Mouse (Mus musculus): Measurements from ENCODE around the gene Car3.
"Not testable (repeated sequence)": the region's sequence is repeated elsewhere in the genome, so short reads cannot be mapped to it uniquely, and the experiment has no call there.

The Car3 gene

GRCm38 (mm10) chr3:14863022-14863711 lies at the start of gene Car3:
Gene Car3 (plus strand): TSS chr3:14863512.
- peak; percentile 49 for DNase-seq

DNA sequence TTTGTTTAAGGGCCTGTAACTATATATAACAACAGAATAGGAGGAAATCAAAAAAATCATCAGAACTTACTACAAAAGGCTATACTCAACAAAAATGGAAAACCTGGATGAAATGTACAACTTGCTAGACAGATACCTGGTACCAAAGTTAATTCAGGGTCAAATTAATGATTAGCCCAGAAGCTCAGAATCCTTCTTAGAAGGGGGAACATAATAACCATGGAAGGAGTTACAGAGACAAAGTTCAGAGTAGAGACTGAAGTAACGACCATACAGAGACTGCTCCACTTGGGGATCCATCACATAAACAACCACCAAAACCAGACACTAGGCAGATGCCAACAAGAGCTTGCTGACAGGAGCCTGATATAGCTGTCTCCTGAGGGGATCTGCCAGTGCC lies 47.9 kb upstream of the Car3 start:
- not testable (repeated sequence) for DNase-seq

DNA sequence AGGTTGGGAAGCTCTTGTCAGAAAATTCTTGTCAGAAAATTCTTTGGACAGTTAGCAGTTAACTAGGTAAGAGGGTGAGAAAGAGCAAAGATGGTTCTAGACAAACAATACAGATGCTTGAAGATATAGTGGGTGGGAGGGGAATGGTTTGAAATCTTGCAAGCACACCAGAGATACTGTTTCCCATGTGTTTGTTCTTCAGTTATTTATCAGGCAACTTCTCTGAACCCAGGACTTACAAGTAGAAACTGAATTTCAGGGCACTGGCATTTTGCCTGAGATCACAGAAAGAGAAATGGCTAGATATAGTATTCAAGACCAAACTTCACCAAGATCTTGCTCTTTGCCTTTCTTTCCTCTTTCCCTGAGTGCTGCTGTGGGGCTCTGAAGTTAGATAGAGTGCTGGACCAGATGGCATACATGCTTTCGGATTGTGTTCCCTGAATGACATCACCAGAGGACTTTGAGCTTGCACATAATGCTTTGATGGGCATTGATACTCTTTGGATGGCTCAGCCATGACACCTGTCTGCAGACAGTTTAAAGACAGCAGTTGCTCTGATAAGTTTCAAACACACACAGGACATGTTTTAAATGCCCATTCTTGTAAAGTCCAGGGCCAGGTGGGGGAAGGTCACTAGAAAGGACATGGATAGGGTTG lies 43.3 kb upstream of the Car3 start:
- no peak for DNase-seq

GRCm38 (mm10) chr3:14828896-14829295 lies 34.4 kb upstream of the Car3 start:
- no peak for DNase-seq

DNA sequence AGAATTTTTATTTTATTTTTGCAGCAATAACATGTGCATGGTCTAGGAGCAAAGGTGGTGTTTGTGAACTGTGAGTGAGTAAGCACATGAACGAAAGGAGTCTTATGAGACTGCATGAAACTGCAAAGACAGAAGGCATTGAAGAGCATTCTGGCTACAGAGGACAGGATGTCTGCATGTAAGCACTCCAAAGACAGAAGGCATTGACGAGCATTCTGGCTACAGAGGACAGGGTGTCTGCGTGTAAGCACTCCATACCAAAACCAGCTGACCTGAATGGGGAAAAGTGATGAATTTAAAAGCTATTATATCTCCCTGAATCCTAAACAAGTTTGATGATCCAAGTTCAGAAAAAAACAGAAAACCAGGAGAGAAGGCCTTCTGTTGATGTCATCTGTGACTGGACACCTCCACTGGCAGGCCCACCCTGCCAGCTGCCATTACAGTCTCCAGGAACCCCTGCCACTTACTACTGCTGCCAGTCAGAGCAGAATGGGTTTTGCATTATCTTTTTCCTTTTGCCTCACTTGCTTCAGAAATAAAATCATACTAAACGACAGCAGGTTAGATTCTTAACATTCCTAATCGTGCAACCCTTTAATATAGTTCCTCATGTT lies 32.0 kb upstream of the Car3 start:
- no peak for DNase-seq

- no peak for DNase-seq
Observed at GRCm38 (mm10) chr3:14832766-14833165, 30.5 kb upstream of the Car3 start.

GRCm38 (mm10) chr3:14838936-14839335 lies 24.4 kb upstream of the Car3 start:
- DNase-seq, result no peak

- no peak for DNase-seq
Observed at GRCm38 (mm10) chr3:14839466-14840118, 23.7 kb upstream of the Car3 start.

DNA sequence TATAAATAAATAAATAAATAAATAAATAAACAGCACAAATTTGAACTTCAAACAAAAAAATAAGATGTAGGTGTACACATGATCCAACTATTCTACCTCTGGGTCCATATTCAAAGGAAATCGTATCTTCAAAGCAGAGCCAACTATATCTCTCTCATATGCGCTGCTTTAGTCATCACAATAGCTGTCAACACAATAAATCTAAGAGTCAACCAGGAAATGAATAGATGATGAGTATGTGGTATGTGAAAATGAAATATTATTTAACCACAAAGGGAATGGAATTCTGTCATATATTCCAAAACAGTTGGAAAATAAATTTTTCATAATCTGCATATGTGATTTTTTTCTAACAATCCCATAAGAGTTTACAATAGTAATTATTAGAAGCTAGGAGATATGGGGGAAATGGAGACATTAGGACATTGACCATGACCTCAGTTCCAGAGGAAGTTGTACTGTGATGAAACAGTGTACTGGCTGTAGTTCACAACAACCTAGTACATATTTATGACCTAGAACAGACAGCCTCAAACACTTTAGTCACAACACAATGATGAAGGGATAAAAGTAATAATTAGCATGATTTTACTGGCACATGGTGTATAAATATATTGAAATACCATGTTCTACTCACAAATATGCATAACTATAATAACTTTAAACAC lies 14.6 kb upstream of the Car3 start:
- DNase-seq, result no peak

DNA sequence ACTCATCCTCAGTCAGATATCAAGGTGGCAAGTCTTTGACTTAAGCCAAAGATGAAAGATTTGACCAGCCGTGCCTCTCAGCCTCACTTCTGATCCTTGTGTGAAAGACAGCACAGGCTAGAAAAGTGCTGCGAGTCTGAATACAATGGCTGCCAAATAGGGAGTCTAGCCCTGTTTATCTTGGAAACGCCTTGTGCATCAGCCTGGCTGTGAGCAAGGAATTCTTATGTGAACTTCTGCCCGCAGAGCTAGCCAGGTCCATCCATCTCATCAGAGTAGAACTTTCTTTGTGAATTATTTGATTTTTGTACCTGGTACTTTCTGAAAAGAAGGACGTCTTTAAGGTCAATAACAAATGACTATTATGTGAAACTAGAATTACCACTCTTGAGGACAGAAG lies 9.3 kb upstream of the Car3 start:
- no peak for DNase-seq

DNA sequence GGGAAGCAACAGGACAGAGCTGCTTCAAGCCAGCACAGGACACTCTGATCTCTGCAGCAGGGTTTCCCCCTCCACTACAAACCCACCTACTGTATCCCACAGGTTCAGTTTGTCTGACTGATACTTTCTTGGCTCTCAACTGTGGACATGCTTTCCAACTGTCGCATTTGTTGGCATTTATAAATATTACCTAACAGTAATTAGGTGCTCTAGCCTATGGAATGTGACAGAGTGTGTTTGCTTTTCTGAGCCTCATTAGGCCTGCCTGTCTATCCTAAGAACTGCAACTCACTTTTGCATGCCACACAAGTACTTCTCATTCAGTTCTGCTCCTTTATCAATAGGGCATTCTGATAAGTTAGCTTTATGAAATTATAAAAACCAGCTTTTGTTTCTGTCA lies 8.9 kb upstream of the Car3 start:
- DNase-seq, result no peak

DNA sequence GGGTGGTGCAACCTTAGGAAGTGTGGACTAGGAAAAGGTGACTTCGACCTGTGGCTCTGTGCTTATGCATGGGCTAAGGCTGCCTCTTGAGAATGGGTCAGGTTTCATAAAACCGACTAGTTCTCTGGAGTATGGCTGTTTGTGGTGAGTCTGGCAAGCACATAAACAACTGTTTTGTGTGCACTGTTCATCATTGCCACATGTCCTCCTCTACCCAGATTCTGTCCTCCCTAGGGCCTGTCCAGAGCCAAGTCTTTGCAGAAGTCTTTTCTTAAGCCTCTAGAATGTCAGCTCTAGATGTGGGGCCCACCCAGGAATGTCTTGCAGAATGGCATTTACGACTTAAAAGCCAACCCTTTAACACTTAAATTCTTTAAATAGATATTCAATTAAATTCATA lies 5.4 kb upstream of the Car3 start:
- DNase-seq, result no peak

- no peak for DNase-seq
Observed at GRCm38 (mm10) chr3:14860291-14860690, 3.0 kb upstream of the Car3 start.

DNA sequence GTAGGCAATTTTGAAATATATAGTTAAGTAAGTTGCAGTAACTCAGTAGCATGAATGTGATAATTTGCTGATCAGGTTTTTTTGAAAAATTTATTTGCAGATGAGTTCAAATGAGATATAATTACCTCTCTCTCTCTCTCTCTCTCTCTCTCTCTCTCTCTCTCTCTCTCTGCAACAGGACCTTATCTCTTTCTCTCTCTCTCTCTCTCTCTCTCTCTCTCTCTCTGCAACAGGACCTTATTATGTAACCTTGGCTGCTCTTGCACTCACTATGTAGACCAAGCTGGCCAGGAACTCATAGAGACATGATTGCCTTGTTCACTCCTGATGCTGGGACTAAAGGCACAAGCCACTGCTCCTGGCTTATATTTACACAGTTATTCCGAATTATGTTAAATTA lies 2.1 kb upstream of the Car3 start:
- DNase-seq, result no peak

DNA sequence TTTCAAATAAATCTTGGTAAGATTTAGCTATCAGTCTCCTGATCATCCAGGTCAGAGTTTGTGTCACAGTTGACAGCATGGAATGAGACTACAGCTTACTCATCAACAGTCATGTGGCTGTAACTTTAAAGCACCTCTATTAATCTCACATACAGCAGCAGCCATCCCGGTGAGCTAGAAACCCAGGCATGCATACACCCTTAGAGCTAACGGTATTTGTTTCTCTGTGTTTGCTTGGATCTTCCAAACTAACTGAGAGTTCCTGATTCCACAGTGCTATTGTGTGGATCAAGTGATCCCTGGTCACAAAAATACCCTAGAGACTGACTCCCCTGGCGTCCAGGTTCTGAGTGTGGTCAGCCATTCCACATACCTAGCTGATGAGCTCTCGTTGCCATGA lies 1.5 kb upstream of the Car3 start:
- no peak for DNase-seq

DNA sequence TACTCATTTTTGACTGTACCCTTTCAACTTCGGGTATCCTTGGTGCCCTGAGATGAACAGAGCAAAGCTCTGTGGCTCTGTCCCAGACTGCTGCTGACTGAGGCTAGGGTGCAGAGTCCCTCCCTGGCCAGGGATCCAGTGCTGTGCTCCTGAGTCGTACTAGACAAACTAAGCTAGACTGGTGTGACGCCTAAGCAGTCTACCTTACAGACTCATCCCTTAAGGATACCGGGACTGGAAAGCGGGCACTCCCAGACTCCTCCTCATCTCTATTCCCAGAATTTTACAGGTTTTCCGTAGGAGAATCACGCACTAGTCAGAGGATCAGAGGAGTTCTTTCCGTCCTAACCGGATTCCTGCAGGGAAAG lies 674 bp upstream of the Car3 start:
- DNase-seq, result no peak

DNA sequence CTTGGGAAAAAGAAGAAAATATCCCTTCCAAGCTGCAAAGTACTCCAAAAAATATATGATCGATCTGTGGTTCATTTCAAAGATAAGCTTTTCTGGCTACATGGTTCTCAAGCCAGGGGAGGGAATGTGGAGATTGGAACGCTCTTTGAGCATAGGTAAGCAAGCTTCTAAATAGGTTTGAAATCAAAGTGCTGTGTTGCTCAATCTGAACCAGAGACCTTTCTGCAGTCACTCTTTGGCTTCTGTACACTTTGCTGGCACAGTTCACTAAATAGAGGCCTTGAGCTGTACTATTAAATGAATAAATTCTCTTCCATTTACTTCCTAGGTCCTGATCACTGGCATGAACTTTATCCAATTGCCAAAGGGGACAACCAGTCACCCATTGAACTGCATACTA lies 610 bp downstream of the Car3 start:
- DNase-seq, result no peak

GRCm38 (mm10) chr3:14865941-14866340 lies 2.6 kb downstream of the Car3 start:
- DNase-seq, result no peak

GRCm38 (mm10) chr3:14869779-14870178 lies 6.5 kb downstream of the Car3 start:
- DNase-seq, result peak; percentile 60

DNA sequence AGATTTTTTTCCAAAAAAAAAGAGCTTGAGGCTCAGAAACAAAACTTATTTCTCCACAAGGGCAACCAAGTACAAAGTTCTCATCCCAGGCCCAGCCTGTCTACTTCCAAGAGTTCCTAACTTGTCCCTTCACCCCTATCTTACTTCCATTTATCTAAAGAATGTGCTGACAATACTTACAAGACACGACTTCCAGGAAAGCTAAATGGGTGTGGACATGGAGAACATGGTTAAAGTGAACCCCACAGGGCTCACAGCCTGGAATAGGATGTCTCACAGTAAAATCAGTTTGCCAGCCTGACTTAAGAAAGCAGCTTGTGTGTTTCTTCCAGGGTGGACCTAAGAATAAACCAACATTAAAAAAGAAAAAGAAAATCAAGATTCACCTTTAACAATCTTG lies 7.2 kb downstream of the Car3 start:
- no peak for DNase-seq

- DNase-seq, result no peak
Observed at GRCm38 (mm10) chr3:14871386-14871785, 8.1 kb downstream of the Car3 start.

DNA sequence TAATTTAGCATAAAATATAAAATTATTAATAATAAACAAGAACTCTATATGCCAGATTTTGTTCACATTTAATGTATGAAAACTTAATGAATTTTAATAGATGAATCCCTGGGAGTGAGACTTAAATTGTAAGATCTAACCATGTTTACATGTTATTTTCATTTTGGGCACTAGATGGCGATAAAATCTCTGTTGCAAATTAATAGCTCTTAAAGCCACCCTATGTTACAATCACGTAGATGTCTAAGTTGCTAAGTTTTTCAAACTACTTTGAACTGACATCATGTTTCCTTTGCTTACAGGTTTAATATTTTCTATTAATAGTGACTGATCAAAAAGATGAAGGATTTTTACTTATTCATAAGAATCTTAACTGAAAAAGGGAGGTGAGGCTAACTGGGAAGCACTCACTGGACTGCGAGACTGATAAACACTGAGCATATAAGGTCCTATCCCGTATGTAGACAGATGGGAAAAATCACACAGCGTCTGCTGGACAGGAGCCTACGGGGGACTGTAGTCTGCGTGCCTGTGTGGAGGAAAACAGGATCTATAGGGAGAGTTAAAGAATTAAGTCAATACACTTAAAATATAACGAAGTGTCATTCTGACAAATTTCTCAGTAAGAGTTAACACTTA lies 11.2 kb downstream of the Car3 start:
- no peak for DNase-seq

Measured in right cerebral cortex, postnatal 4 days (tissue).